Mouse (Mus musculus): Measurements from ENCODE around the gene Gga3.

The Gga3 gene

DNA sequence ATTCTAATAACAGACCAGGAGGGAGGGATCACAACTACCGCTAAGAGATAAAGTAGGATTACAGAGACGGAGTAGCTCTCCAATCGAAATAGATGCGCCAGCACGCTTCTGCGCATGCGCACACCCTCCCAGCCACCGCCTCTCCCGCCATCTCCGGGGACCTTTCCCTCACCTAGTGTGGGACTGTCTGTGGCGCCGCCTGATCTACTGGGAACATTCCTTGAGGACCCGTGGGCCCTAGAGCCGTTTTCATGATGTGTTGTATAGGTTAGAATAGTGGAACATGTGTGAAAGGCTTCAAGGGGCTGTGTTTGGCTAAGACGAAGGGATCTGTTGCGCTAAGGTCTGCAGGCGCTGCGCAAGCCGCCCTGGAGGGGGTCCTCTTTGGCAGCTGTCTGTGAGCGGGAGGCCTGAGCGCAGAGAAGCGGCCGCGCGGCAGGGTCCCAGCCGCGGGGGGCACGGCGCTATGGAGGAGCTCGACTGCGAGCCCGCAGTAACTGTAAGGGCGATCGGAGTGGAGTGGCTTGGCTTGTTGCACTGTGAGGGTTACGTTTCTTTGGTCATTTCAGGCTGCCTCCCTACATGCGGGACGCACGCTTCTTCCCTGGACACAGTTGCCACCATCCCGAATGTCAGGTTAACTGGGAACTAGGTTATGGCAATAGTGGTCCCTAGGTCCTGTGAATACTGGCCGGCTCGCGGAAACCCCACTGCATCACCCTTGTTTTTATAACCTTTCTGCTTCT lies 39.6 kb downstream of the Gga3 start, which contains the start of gene Nup85:
Gene Nup85, plus strand, starts transcription at position 371 of the 746 bp plus-strand sequence.
- peak; percentile 90 for DNase-seq (ENCODE audit: low read depth, low spot score)

DNA sequence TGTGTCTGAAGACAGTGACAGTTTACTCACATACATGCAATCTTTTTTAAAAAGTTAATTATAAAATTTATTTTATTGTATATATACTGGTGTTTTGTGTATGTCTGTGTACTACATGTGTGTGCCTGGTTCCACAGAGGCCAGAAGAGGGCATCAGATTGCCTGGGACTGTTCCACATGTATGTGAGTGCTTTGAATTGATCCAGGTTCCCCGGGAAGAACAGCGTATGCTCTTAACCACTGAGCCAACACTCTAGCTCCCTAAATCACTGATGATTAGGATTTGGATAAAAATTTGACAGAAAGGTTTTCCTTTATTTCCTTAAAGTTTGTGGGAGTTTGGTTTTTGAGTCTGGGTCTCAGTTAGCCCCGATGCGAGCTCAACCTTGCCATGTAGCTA lies 40.4 kb downstream of the Gga3 start:
- no peak for DNase-seq (ENCODE audit: low read depth, low spot score)

DNA sequence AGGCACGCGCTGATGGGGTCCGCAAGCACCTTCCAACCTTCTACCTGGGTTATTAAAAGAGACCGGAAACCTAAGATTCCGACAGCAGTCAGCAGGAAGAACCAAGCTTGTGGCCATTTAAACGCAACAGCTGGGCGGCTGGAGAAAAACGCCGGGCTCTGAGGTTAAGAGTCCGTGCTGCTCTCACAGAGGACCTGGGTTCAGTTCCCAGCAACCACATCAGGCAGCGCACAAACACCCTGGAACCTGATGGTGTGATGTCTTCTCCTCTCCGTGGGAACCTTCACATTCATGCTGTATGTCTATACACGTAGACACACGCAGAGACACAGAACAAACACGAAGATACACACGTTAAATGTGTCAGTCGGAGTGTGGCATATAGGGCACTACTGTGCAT lies 48.1 kb downstream of the Gga3 start:
- no peak for DNase-seq (ENCODE audit: low read depth, low spot score)

DNA sequence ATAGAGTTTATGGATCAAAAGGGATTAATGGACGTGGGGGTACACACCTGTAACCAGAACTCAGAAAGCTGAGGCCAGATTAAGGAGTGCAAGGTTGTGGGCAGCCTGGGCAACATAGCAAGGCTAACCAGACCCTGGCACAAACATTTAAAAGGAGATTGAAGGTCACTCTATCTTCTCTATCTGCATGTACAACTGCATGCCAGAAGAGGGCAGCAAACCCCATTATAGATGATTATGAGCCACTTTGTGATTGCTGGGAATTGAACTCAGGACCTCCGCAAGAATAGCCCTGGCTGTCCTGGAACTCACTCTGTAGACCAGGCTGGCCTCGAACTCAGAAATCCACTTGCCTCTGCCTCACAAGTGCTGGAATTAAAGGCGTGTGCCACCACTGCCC lies 51.1 kb downstream of the Gga3 start:
- no peak for DNase-seq (ENCODE audit: low read depth, low spot score)

DNA sequence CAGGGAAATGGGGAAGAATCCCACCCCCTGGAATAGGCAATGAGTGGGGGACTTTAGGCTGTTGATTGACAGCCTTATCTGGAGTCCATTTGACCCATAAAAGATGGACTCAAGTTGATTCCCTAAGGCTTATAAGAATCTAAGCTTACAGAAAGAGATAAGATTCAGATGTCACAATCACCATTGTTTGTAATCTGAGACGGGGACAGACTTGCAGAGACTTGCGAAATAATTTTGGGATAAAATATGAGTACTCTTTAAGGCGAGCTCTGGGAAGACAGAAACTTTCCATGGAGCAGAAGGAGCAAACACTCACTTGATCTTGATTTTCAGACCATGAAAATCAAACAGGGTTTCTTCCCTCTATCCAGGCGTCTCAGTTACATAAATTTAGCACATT lies 60.3 kb downstream of the Gga3 start:
- DNase-seq (ENCODE audit: low read depth, low spot score) = no peak

DNA sequence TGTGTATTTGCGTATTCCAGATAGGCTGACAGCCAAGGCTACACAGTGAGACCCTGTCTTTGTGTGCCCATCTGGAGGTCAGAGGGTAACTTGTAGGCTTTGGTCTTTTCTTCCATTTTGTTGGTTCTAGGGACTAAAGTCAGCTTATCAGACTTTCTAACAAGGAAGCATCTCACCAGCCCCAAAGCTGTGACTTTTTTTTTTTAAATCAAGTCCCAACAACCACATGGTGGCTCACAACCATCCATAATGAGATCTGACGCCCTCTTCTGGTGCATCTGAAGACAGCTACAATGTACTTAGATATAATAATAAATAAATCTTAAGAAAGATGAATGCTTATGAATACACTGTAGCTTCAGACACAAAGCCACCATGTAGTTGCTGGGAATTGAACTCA lies 65.8 kb downstream of the Gga3 start:
- no peak for DNase-seq (ENCODE audit: low read depth, low spot score)

DNA sequence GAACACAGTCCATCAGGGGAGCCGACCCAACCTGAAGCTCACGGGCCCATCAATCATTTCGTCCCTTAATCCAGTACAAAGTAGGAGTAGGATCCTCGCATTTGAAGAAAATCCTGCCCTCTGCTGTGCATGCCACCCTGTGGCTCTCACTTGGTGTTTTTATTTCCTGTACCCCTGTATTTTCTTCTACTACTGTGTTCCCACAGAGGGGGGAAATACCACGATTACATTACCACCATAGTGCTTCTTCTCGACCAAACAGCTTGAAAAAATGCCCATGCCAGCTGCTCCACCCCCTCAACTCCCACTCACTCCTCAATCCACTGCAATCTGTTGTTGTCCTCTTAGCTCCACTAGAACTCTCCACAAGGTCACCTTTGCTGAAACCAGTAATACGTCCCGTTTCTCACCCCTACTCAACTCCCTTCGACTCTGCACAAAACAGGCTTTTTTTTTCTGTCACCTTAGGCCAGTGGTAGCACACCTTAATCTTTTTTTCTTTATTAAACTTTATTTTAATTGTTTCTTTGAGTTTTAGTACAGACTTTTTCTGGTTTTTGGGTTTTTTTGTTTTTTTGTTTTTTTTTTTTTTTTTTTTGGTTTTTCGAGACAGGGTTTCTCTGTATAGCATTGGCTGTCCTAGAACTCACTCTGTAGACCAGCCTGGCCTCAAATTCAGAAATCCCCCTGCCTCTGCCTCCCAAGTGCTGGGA lies 66.8 kb downstream of the Gga3 start:
- DNase-seq (ENCODE audit: low read depth, low spot score) = no peak

DNA sequence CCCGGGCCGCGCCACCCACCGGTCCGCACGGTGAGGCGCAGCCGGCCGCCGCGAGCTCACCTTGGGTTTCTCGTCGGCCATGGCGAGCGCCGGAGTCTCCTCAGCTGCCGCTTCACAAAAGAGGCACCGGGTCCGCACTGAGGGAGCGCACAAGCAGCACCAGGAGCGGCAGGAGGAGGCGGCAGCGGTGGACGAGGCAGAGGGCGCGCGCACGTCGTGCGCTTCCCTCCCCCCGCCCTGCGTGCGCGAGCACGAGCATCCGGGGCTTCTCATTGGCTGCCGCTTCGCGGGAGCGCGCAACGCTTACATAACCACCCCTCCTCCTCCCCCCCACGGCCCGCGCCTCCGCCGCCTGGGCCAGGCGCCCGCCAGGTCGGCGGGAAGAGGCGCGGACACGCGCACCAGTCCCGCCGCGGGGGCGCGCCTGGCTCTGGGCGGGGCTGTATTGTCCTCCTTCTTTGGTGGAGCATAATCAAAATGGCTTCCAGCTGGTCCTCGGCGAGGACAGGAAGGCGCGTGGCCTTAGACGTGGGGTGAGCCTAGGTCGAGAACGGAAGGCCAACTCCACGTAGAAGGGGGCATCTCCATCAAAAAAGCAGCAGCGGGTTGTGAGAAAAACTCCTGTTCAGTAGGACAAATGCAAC lies 67.7 kb downstream of the Gga3 start, which contains the start of gene Sumo2:
Gene Sumo2, minus strand, starts transcription at position 239 of the 644 bp plus-strand sequence.
- peak; percentile 98 for DNase-seq (ENCODE audit: low read depth, low spot score)

DNA sequence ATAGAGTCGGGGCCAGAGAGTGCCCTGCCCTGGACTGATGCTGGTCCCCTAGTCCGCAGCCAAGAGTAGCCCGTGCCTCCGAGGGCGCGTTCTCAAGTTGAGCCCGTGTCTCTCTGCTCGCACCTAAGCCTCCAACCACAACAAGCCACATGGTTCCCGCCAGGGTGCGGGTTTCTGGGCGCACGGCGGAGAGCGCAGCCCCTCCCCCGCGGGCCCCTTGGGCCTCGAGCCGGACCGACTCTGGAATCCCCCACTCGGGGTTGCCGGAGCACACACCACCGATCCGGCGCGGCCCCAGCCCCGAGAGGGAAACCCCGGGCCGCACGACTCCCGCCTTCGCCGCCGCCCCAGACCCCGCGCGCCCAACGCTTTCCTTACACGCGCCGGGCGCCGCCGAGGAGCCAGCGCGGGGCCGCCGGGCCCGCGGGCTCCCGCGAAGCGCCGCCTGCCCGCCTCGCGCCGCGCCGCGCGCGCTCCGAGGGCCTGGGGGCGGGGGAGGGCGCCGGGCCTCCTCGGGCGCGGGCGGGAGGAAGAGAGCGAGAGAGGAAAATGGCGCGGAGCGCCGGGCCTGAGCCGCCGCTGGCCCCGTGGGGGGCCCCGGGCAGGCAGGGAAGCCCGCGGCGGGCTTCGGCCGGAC lies 68.3 kb downstream of the Gga3 start:
- DNase-seq (ENCODE audit: low read depth, low spot score) = no peak

DNA sequence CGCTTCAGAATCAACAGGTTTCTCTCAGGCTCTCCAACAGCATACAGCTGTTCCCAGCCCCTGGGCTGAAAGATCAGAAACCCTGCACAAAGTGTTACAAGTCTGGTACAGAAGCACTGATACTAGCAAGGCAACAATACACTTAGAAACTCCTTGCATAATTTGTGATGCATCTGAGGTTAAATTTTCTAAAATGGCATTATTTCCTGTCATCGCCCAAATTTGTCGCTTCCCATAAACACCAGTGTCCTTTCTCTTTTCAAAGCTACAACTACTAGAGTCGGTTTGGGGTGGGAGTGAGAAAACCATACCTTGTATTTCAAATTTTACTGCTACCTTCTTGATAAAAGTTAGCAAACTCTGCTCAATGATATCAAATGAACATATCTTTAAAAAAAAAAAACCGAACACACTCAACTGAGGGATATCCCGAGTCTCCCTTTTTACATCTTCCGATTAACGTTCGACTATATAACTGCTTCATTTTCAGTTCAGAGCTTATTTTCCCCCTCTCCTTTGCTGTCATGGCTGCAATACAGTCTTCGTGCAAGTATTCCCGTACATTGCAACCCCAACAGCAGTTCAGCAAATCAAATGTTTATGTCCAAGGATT lies 69.0 kb downstream of the Gga3 start:
- DNase-seq (ENCODE audit: low read depth, low spot score) = no peak

All from WW6 (cell line).